Mouse (Mus musculus) liver, embryonic 14.5 days (tissue): ENCODE data around the gene Vipas39. TPM values are rescaled to one million over a fixed set of nuclear protein-coding genes. Genes with fewer than 3 reads are reported as not detected.
"Not testable (repeated sequence)": the region's sequence is repeated elsewhere in the genome, so short reads cannot be mapped to it uniquely, and the experiment has no call there.

Experiments
- ATAC-seq: fragments of 200-750 bp; cut with Nextera tagmentation; 2 replicates; pipeline ENCODE4 v1.8.0; 2017; ENCODE audit warnings: moderate number of reproducible peaks, mild to moderate bottlenecking, moderate library complexity; ENCODE audit not compliant: insufficient read depth
- DNase-seq, 3 experiments: peaks; one replicate each; pipeline ENCODE4 v3.0.0-alpha.2; 2012 to 2013; ENCODE audit warnings: low read depth in 3 of 3, low spot score in 3 of 3
- H3K27ac ChIP-seq: fragments of 300-500 bp; sonication (generic); 2 replicates; pipeline ENCODE4 v1.5.1; 2014; ENCODE audit warnings: moderate library complexity, mild to moderate bottlenecking, control low read depth, inconsistent platforms
- H3K27me3 ChIP-seq: fragments of 300-500 bp; sonication (generic); 2 replicates; pipeline ENCODE4 v1.6.1; 2014; ENCODE audit warnings: mild to moderate bottlenecking, low read length, moderate library complexity; ENCODE audit not compliant: control insufficient read depth, insufficient read depth
- H3K36me3 ChIP-seq: fragments of 300-500 bp; sonication (generic); replicated peaks from 2 replicates; pipeline ENCODE4 v1.6.1; 2014; ENCODE audit warnings: low read depth; ENCODE audit not compliant: control insufficient read depth, insufficient read depth
- H3K4me1 ChIP-seq, 2 experiments: fragments of 200-500 bp in 1 of 2; fragments of 300-500 bp in 1 of 2; sonication (generic) in 1 of 2; replicated peaks; 2 replicates each; pipeline ENCODE4 v1.6.1; 2012 to 2014; ENCODE audit warnings: antibody characterized with exemption in 1 of 2, inconsistent platforms in 1 of 2, low read length in 1 of 2; ENCODE audit not compliant: control insufficient read depth in 2 of 2, insufficient read depth in 2 of 2
- H3K4me2 ChIP-seq: fragments of 300-500 bp; sonication (generic); 2 replicates; pipeline ENCODE4 v1.6.1; 2014; ENCODE audit warnings: low read depth, mild to moderate bottlenecking, control low read depth, moderate library complexity
- H3K4me3 ChIP-seq, 2 experiments: fragments of 200-500 bp in 1 of 2; fragments of 300-500 bp in 1 of 2; sonication (generic) in 1 of 2; 2 replicates each; pipeline ENCODE4 v1.5.1; 2012 to 2014; ENCODE audit warnings: low read depth in 2 of 2, low read length in 2 of 2, mild to moderate bottlenecking in 2 of 2, control low read depth in 1 of 2, inconsistent platforms in 1 of 2, moderate library complexity in 1 of 2; ENCODE audit not compliant: insufficient read depth in 1 of 2
- H3K9ac ChIP-seq: fragments of 300-500 bp; sonication (generic); replicated peaks from 2 replicates; pipeline ENCODE4 v1.6.1; 2014; ENCODE audit warnings: mild to moderate bottlenecking, control low read depth, moderate library complexity
- H3K9me3 ChIP-seq: fragments of 300-500 bp; sonication (generic); 2 replicates; pipeline ENCODE4 v1.6.1; 2016; ENCODE audit warnings: low read length, mixed read lengths; ENCODE audit not compliant: control insufficient read depth
- CTCF ChIP-seq: IDR thresholded peaks from 2 replicates; pipeline ENCODE4 v1.5.1; 2016; ENCODE audit warnings: antibody characterized with exemption, low read depth, control low read depth
- EP300 ChIP-seq: IDR thresholded peaks from 2 replicates; pipeline ENCODE4 v1.6.1; 2016; ENCODE audit warnings: antibody characterized with exemption, low read depth
- WGBS: fragments of 180-500 bp; shearing (Covaris S2); extraction: QIAGEN DNeasy Blood & Tissue Kit; methylation state at CpG from one replicate; pipeline ENCODE4 v1.1.7; 2014; ENCODE audit not compliant: insufficient replicate concordance; 5-methylcytosine and 5-hydroxymethylcytosine counted together
- polyA plus RNA-seq, 2 experiments: library from polyadenylated mRNA; depleted of rRNA in 1 of 2; stranded (reverse) in 1 of 2; unstranded in 1 of 2; fragments of >200 nt; fragmentation: Nextera tagmentation in 1 of 2; extraction: Ambion mirVana in 1 of 2; gene quantifications; 2 replicates each; pipeline versions ENCODE4 v1.2.1 to v1.2.3; 2012 to 2014

Gene Vipas39
- polyA plus RNA-seq (2012; rRNA removed) (6.1 and 7.8 TPM in 2 replicates), polyA plus RNA-seq (2014; fragmentation: Nextera tagmentation; extraction: Ambion mirVana) (8.0 and 10.4 TPM in 2 replicates)

DNA sequence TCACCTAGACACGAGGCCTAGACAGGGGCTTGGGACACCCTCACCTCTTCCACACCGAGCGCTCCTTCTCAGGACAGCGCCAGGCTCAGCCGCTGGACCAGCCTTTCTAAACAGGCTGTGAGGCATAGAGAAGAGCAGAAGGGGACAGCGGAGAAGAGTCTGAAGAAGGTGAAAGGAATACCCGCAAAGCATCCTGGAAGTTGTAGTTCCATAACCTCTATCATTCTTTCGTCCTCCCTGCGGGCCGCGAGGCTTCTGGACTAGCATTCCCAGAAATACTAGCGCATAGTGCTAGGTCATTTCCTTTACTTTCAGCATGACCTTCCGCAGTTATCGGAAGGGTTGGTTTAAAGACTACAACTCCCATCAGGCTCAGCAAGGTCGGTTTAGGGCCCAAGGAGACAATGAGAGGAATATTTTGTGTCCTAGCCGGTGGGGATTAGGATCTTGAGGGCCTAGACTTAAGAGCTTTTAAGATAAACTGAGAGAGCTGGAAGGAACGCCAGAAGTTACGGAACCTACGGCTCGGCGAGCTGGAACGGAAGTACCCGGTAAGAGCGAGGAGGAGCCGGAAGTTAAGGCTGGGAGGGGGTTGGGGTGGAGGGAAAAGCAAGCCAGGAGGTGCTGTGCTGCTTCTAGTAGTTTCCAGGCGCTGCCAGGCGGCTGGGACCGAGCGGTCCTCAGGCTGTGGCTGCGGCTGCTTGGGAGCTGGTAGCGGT is at the start of gene Vipas39, which contains the start of gene Ahsa1:
Gene Vipas39, minus strand, starts transcription at position 149 of the 719 bp plus-strand sequence.
Gene Ahsa1, plus strand, starts transcription at position 372 of the 719 bp plus-strand sequence.
- Histone ChIP-seq H3K9me3 (no peaks in the 10 kb centered on the region), H3K27ac (peak within 1 kb of the TSS; percentile 84), H3K27me3 (no peaks in the 10 kb centered on the region), H3K4me3 (peak within 1 kb of the TSS; percentile 70 to 89), H3K4me1 (peaks cover 2 to 7% of the 10 kb centered on the region in 2 experiments; a peak in 3 of 4 replicates), H3K9ac (peak within 1 kb of the TSS; percentile 92), H3K36me3 (peaks cover 29% of the 10 kb centered on the region), H3K4me2 (peak within 1 kb of the TSS; percentile 94)
- peak; percentile 95 for ATAC-seq
- DNase-seq: peak; percentile 95 to 97 (median 95)
- under 1% methylated on average over 31 of the region's 31 CpGs for WGBS
- TF ChIP-seq CTCF (peak; percentile 67), EP300 (no peak)

DNA sequence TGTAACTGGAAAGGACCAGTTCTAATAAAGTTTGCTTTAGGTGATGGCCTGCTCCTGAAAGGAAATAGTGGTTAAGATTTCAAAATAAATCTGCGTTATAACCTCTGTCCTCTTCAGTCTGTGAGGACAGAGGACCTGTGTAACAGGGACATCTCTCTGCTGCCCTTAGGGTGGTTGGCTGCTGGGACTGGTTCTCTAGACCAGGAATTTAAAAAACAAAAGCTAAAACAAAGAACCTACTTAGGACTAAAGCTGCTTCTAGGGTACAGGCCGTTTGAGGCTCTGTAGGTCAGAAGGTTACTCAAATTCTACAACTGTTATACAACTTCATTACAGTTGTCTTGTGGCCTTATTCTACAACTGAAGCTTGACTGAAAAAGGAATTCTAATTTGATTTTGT is 47.0 kb upstream of the Vipas39 start:
- no peaks in the 10 kb centered on the region for H3K4me1 ChIP-seq
- H3K9me3 ChIP-seq: no peaks in the 10 kb centered on the region
- H3K27ac ChIP-seq: no peak overlapping the region
- TF ChIP-seq EP300 (no peak), CTCF (no peak)
- H3K4me3 ChIP-seq: no peak overlapping the region
- DNase-seq (no peak), ATAC-seq (no peak)
- no peaks in the 10 kb centered on the region for H3K27me3 ChIP-seq
- no peak overlapping the region for H3K9ac ChIP-seq
- H3K4me2 ChIP-seq: no peak overlapping the region
- 66% methylated on average over 2 of the region's 2 CpGs for WGBS
- peaks cover 2% of the 10 kb centered on the region; the same call in 1 of the 2 replicates for H3K36me3 ChIP-seq

DNA sequence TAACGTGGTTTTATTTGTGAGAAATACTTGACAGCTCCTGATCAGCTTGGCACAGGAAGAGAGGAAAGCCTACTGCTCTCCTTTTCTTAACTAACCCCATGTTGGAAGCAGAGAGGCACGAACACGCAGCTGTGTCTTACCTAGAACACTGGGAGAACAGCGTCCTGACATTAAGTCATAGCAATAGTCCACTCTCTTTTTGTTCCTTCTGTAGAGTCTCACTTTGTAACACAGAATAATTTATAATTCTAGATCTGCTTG is 40.5 kb upstream of the Vipas39 start:
- not testable (repeated sequence) for H3K27me3 ChIP-seq, H3K4me1 ChIP-seq, H3K36me3 ChIP-seq, H3K27ac ChIP-seq, H3K9ac ChIP-seq, H3K4me3 ChIP-seq, H3K4me2 ChIP-seq, DNase-seq, H3K9me3 ChIP-seq, ATAC-seq
- 62% methylated on average over 4 of the region's 4 CpGs for WGBS

GRCm38 (mm10) chr12:87305767-87306583 is 39.9 kb upstream of the Vipas39 start:
- ATAC-seq (no peak), DNase-seq (no peak)
- Histone ChIP-seq H3K36me3 (peaks cover 2% of the 10 kb centered on the region; the same call in 1 of the 2 replicates), H3K4me3 (no peak overlapping the region), H3K4me2 (no peak overlapping the region), H3K27me3 (peaks cover 7% of the 10 kb centered on the region), H3K9me3 (no peaks in the 10 kb centered on the region), H3K27ac (no peak overlapping the region), H3K4me1 (no peaks in the 10 kb centered on the region), H3K9ac (no peak overlapping the region)
- WGBS: 44% methylated on average over 13 of the region's 13 CpGs
- TF ChIP-seq EP300 (no peak), CTCF (no peak)

- no peak overlapping the region for H3K4me3 ChIP-seq
- 37% methylated on average over 4 of the region's 4 CpGs for whole genome bisulfite sequencing
- TF ChIP-seq EP300 (no peak), CTCF (no peak)
- no peaks in the 10 kb centered on the region for H3K9me3 ChIP-seq
- peaks cover 28% of the 10 kb centered on the region for H3K27me3 ChIP-seq
- ATAC-seq: no peak
- H3K27ac ChIP-seq: no peak overlapping the region
- H3K4me1 ChIP-seq: no peaks in the 10 kb centered on the region
- no peaks in the 10 kb centered on the region for H3K36me3 ChIP-seq
- no peak overlapping the region for H3K4me2 ChIP-seq
- DNase-seq: no peak
- no peak overlapping the region for H3K9ac ChIP-seq
Measured at GRCm38 (mm10) chr12:87301189-87301588, 35.1 kb upstream of the Vipas39 start.
